Mouse (Mus musculus) MEL (cell line): ENCODE data around the gene Isy1.

ENCODE experiments used
- BHLHE40 ChIP-seq: IDR thresholded peaks from 2 replicates; pipeline ENCODE4 v1.6.1; 2012; ENCODE audit warnings: low read depth, mild to moderate bottlenecking, inconsistent platforms, low read length, improper control_type of control experiment, borderline replicate concordance
- CTCF ChIP-seq, 3 experiments: IDR thresholded peaks in 2 of 3; conservative IDR thresholded peaks in 1 of 3; 2 replicates each; pipeline ENCODE4 v1.5.1; 2011 to 2012; ENCODE audit warnings: low read length in 3 of 3, low read depth in 2 of 3, mild to moderate bottlenecking in 2 of 3, improper control_type of control experiment in 1 of 3, inconsistent platforms in 1 of 3, mixed read lengths in 1 of 3, moderate library complexity in 1 of 3; ENCODE audit not compliant: control insufficient read depth in 1 of 3, insufficient read depth in 1 of 3, poor library complexity in 1 of 3, severe bottlenecking in 1 of 3
- E2F4 ChIP-seq: IDR thresholded peaks from 2 replicates; pipeline ENCODE4 v1.6.1; 2011; ENCODE audit warnings: low read depth, low read length, improper control_type of control experiment, borderline replicate concordance
- EP300 ChIP-seq, 2 experiments: IDR thresholded peaks; 2 replicates each; pipeline ENCODE4 v1.6.1; 2011; ENCODE audit warnings: improper control_type of control experiment in 2 of 2, low read length in 2 of 2, low read depth in 1 of 2, mild to moderate bottlenecking in 1 of 2
- GABPA ChIP-seq: IDR thresholded peaks from 2 replicates; pipeline ENCODE4 v1.6.1; 2012; ENCODE audit warnings: low read depth, mild to moderate bottlenecking, inconsistent platforms, low read length, improper control_type of control experiment, moderate library complexity
- GATA1 ChIP-seq: IDR thresholded peaks from 2 replicates; pipeline ENCODE4 v1.6.1; 2011; ENCODE audit warnings: low read depth, low read length, improper control_type of control experiment
- MAFK ChIP-seq: IDR thresholded peaks from 2 replicates; pipeline ENCODE4 v1.6.1; 2011; ENCODE audit warnings: low read depth, mild to moderate bottlenecking, low read length, improper control_type of control experiment, borderline replicate concordance
- MEF2A ChIP-seq: IDR thresholded peaks from 2 replicates; pipeline ENCODE4 v1.6.1; 2014; ENCODE audit warnings: low read depth, mild to moderate bottlenecking, inconsistent platforms, low read length, improper control_type of control experiment; ENCODE audit not compliant: poor library complexity, insufficient replicate concordance, severe bottlenecking; ENCODE audit errors: extremely low read depth
- POLR2A ChIP-seq, 2 experiments: IDR thresholded peaks; 2 replicates each; pipeline ENCODE4 v1.6.1; 2011 to 2012; ENCODE audit warnings: low read length in 2 of 2, mild to moderate bottlenecking in 2 of 2, control low read depth in 1 of 2, improper control_type of control experiment in 1 of 2, low read depth in 1 of 2, moderate library complexity in 1 of 2; ENCODE audit not compliant: control insufficient read depth in 1 of 2, insufficient read depth in 1 of 2, poor library complexity in 1 of 2
- RCOR1 ChIP-seq: IDR thresholded peaks from 2 replicates; pipeline ENCODE4 v1.6.1; 2012; ENCODE audit warnings: low read depth, mild to moderate bottlenecking, inconsistent platforms, low read length, improper control_type of control experiment
- SIN3A ChIP-seq: IDR thresholded peaks from 2 replicates; pipeline ENCODE4 v1.6.1; 2012; ENCODE audit warnings: low read length, improper control_type of control experiment, inconsistent platforms
- TAL1 ChIP-seq: IDR thresholded peaks from 2 replicates; pipeline ENCODE4 v1.6.1; 2012; ENCODE audit warnings: mild to moderate bottlenecking, inconsistent platforms, low read length, moderate library complexity, mixed read lengths
- USF1 ChIP-seq: IDR thresholded peaks from 2 replicates; pipeline ENCODE4 v1.6.1; 2014; ENCODE audit warnings: low read depth, mild to moderate bottlenecking, inconsistent platforms, low read length, improper control_type of control experiment, moderate library complexity
- USF2 ChIP-seq, 2 experiments: IDR thresholded peaks; 2 replicates each; pipeline ENCODE4 v1.6.1; 2011 to 2012; ENCODE audit warnings: improper control_type of control experiment in 2 of 2, low read length in 2 of 2, borderline replicate concordance in 1 of 2, inconsistent platforms in 1 of 2, low read depth in 1 of 2, mild to moderate bottlenecking in 1 of 2; ENCODE audit not compliant: insufficient read depth in 1 of 2

DNA sequence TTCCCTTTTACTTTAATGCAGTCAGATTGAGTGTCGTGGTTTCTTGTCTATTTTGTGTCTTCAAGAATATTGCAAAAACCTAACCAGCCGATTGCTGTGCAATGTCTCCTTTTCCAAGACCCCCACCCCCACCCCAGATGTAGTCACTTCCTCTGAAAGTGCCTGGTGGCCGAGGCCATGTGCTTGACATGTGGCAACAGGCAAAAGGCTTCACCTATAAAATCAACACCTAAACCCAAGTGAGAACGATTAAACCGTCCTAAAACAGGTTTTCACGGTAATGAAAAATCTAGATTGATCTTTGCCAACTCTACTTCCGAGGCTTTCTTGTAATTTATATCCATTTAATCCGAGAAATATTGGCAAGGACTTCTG lies 11.2 kb upstream of the Isy1 start:
- TF ChIP-seq GATA1 (0 out of 2 replicates have a peak, but pooled peaks have one; percentile 1), EP300 (IDR thresholded peaks at IDR 0.05; ENCODE audit: low read depth in 1 of 2, low read length in 2 of 2) (no peak; a peak in 1 of 4 replicates), CTCF (IDR thresholded peaks at IDR 0.05 in 2 of 3, conservative IDR thresholded peaks at IDR 0.05 in 1 of 3; ENCODE audit: control insufficient read depth in 1 of 3, insufficient read depth in 1 of 3, low read depth in 2 of 3, low read length in 3 of 3, poor library complexity in 1 of 3, severe bottlenecking in 1 of 3) (no peak), TAL1 (no peak), USF1 (no peak), MEF2A (no peak), SIN3A (peak; percentile 93), POLR2A (IDR thresholded peaks at IDR 0.05; ENCODE audit: control insufficient read depth in 1 of 2, insufficient read depth in 1 of 2, low read depth in 1 of 2, low read length in 2 of 2, poor library complexity in 1 of 2) (peak in 1 of 2 experiments; percentile 60; a peak in 2 of 4 replicates), MAFK (no peak), USF2 (IDR thresholded peaks at IDR 0.05; ENCODE audit: borderline replicate concordance in 1 of 2, insufficient read depth in 1 of 2, low read depth in 1 of 2, low read length in 2 of 2) (no peak), RCOR1 (no peak), E2F4 (no peak), GABPA (no peak), BHLHE40 (no peak)
